ENCODE assay signal across 9 mouse cellular contexts in genomic region chr10:93429141-93429911, GRCm38 (mm10). TPM values are rescaled to one million over a fixed set of nuclear protein-coding genes. Genes with fewer than 3 reads are reported as not detected.
DNase-seq lines count a peak whose midpoint lies in the region; ATAC-seq and TF ChIP-seq lines count a peak whose summit lies in the region.
"Had no signal": no experiment of that assay in that cellular context is flagged by ENCODE, and none has a peak within 500 bp of the region (broad histone marks: within the 10 kb centered on the region; RNA-seq: fewer than 3 reads in every experiment).

No protein-coding gene starts in this region.

- peak; percentile 48 for TF ChIP-seq CTCF in liver, adult 2 months (IDR thresholded peaks at IDR 0.05; ENCODE audit: low read depth, low read length)
- TF ChIP-seq CTCF in G1E (IDR thresholded peaks at IDR 0.05; ENCODE audit: low read depth, low read length) = peak; percentile 26; the same call in 1 of the 2 replicates

- no peak for ATAC-seq in forebrain, embryonic 11.5 days (replicated peaks; ENCODE audit: low FRiP score)
- no peak for ATAC-seq in G1E (ENCODE audit: extremely low read depth, insufficient number of reproducible peaks, low FRiP score, poor library complexity, severe bottlenecking)
- ATAC-seq in hematopoietic stem cell, adult 5-6 weeks (replicated peaks in 1 of 2; ENCODE audit: insufficient read depth in 1 of 2, low FRiP score in 2 of 2, low TSS enrichment in 1 of 2, low read depth in 1 of 2, poor library complexity in 2 of 2, severe bottlenecking in 2 of 2) = peak; percentile 18 to 40; a peak in 1 of 4 replicates
- ATAC-seq: forebrain, embryonic 15.5 days had no signal

- no peak overlapping the region for H3K4me3 ChIP-seq in forebrain, embryonic 11.5 days (ENCODE audit: low read depth, low read length)
- H3K4me3 ChIP-seq in forebrain, embryonic 10.5 days = no peak overlapping the region
- H3K4me3 ChIP-seq in liver, adult 2 months (ENCODE audit: insufficient read depth, low read depth, low read length) = no peak overlapping the region
- H3K4me3 ChIP-seq in G1E (ENCODE audit: low read depth, low read length) = no peak overlapping the region
- H3K4me3 ChIP-seq: forebrain, embryonic 15.5 days had no signal

- H3K4me1 ChIP-seq in forebrain, embryonic 11.5 days (replicated peaks; ENCODE audit: control insufficient read depth, insufficient read depth, low read length) = peaks cover 12% of the 10 kb centered on the region
- H3K4me1 ChIP-seq in forebrain, embryonic 10.5 days = peaks cover 31% of the 10 kb centered on the region
- no peaks in the 10 kb centered on the region; the same call in 1 of the 2 replicates for H3K4me1 ChIP-seq in liver, adult 2 months (ENCODE audit: control insufficient read depth, insufficient read depth, low read length)
- H3K4me1 ChIP-seq in G1E (ENCODE audit: insufficient read depth, low read depth, low read length) = peaks cover 12% of the 10 kb centered on the region

- no peak overlapping the region for H3K9ac ChIP-seq in forebrain, embryonic 11.5 days (ENCODE audit: low read length)
- H3K9ac ChIP-seq in liver, adult 2 months (ENCODE audit: low read depth, low read length) = no peak overlapping the region
- H3K9ac ChIP-seq: forebrain, embryonic 15.5 days had no signal

- no peaks in the 10 kb centered on the region for H3K27me3 ChIP-seq in forebrain, embryonic 11.5 days (ENCODE audit: control insufficient read depth, insufficient read depth, low read length)
- H3K27me3 ChIP-seq in forebrain, embryonic 10.5 days (ENCODE audit: poor library complexity, severe bottlenecking) = peaks cover 15% of the 10 kb centered on the region
- H3K27me3 ChIP-seq in liver, adult 2 months (ENCODE audit: control insufficient read depth, insufficient read depth, low read length) = no peaks in the 10 kb centered on the region
- H3K27me3 ChIP-seq in G1E (ENCODE audit: insufficient read depth, low read length) = peaks cover 13% of the 10 kb centered on the region; the same call in 1 of the 2 replicates
- H3K27me3 ChIP-seq: forebrain, embryonic 15.5 days had no signal

- 65% methylated on average over 12 of the region's 12 CpGs for WGBS in forebrain, embryonic 11.5 days
- 67% methylated on average over 12 of the region's 12 CpGs for WGBS in forebrain, embryonic 10.5 days
- 63% methylated on average over 12 of the region's 12 CpGs for WGBS in liver, adult 2 months

- H3K27ac ChIP-seq in forebrain, embryonic 11.5 days (ENCODE audit: low read depth, low read length) = no peak overlapping the region
- no peak overlapping the region for H3K27ac ChIP-seq in forebrain, embryonic 10.5 days
- H3K27ac ChIP-seq in liver, adult 2 months (replicated peaks; ENCODE audit: insufficient read depth, low read depth, low read length) = no peak overlapping the region
- H3K27ac ChIP-seq: forebrain, embryonic 15.5 days had no signal

- peak; percentile 44 for DNase-seq in forebrain, embryonic 11.5 days (ENCODE audit: low spot score)
- DNase-seq in forebrain, embryonic 10.5 days (ENCODE audit: extremely low spot score, low spot score) = no peak
- peak; percentile 34 for DNase-seq in liver, adult 2 months (ENCODE audit: extremely low read depth, low read depth, low spot score)
- no peak for DNase-seq in liver
- DNase-seq in G1E (ENCODE audit: low spot score) = no peak
- no peak for DNase-seq in neural tube, embryonic 10.5 days (ENCODE audit: extremely low spot score, low spot score)
- DNase-seq in layer of hippocampus, adult 11-12 months (ENCODE audit: low spot score) = no peak

- no peaks in the 10 kb centered on the region for H3K79me2 ChIP-seq in liver, adult 2 months (ENCODE audit: control insufficient read depth, insufficient read depth, low read length)

- no peaks in the 10 kb centered on the region for H3K36me3 ChIP-seq in forebrain, embryonic 11.5 days (ENCODE audit: control insufficient read depth, insufficient read depth, low read length)
- no peaks in the 10 kb centered on the region for H3K36me3 ChIP-seq in forebrain, embryonic 10.5 days (replicated peaks)
- H3K36me3 ChIP-seq in liver, adult 2 months (ENCODE audit: control insufficient read depth, insufficient read depth, low read length) = no peaks in the 10 kb centered on the region
- H3K36me3 ChIP-seq in G1E (replicated peaks) = no peaks in the 10 kb centered on the region
- H3K36me3 ChIP-seq: forebrain, embryonic 15.5 days had no signal

- no peak for TF ChIP-seq POLR2A in liver, adult 2 months (IDR thresholded peaks at IDR 0.05; ENCODE audit: extremely low read depth, insufficient read depth, low read length)

- H3K4me2 ChIP-seq in forebrain, embryonic 11.5 days (ENCODE audit: low read depth, low read length, severe bottlenecking) = no peak overlapping the region
- H3K4me2 ChIP-seq: forebrain, embryonic 15.5 days had no signal

- H3K9me3 ChIP-seq in forebrain, embryonic 11.5 days (ENCODE audit: control insufficient read depth, low read length) = no peaks in the 10 kb centered on the region
- H3K9me3 ChIP-seq in forebrain, embryonic 10.5 days = no peaks in the 10 kb centered on the region
- no peaks in the 10 kb centered on the region for H3K9me3 ChIP-seq in G1E (replicated peaks)
- H3K9me3 ChIP-seq: forebrain, embryonic 15.5 days had no signal

RNA-seq across cellular contexts. Expression of gene Lta4h, which starts 23.9 kb away (rescaled TPM):
- polyA plus RNA-seq in forebrain, embryonic 11.5 days (2014; fragmentation: Nextera tagmentation; extraction: Ambion mirVana) = 152 and 163 TPM in 2 replicates
- polyA plus RNA-seq in forebrain, embryonic 10.5 days (2016; fragmentation: Nextera tagmentation; extraction: Ambion mirVana) = 150 and 152 TPM in 2 replicates
- 24.0 TPM in 2 replicates for total RNA-seq in liver, adult 2 months (2014; rRNA removed)
- 31.4 and 34.0 TPM in 2 replicates for polyA plus RNA-seq in liver, adult 2 months (2012; rRNA removed)
- 57.5 and 90.6 TPM in 2 replicates for total RNA-seq in G1E (2014; fragmentation: Nextera tagmentation)
- total RNA-seq in G1E (2017) = 75.6 and 81.1 TPM in 2 replicates
- 144 and 180 TPM in 2 replicates for polyA plus RNA-seq in G1E (2012)
- total RNA-seq in hematopoietic stem cell, adult 5-6 weeks (2017) = 206 and 249 TPM in 2 replicates

RNA-seq across cellular contexts. Expression of gene Hal, which starts 59.2 kb away (rescaled TPM):
- polyA plus RNA-seq in forebrain, embryonic 11.5 days (2014; fragmentation: Nextera tagmentation; extraction: Ambion mirVana) = not detected in 2 replicates
- 0.12 and 0.26 TPM in 2 replicates for polyA plus RNA-seq in forebrain, embryonic 10.5 days (2016; fragmentation: Nextera tagmentation; extraction: Ambion mirVana)
- total RNA-seq in liver, adult 2 months (2014; rRNA removed) = 293 and 381 TPM in 2 replicates
- 284 and 348 TPM in 2 replicates for polyA plus RNA-seq in liver, adult 2 months (2012; rRNA removed)
- total RNA-seq in G1E (2014; fragmentation: Nextera tagmentation) (not detected in 2 replicates), G1E (2017) (0.06 and 0.11 TPM in 2 replicates)
- polyA plus RNA-seq in G1E (2012) = not detected in 2 replicates
- total RNA-seq in hematopoietic stem cell, adult 5-6 weeks (2017) = 0.88 TPM in 1 of 2 replicates, not detected in the other
- polyA plus RNA-seq: forebrain, embryonic 15.5 days had no signal

Comparison
In these comparisons a context has a peak if more than half of its experiments do, and no peak if none do; other contexts are left out.
1. DNase-seq: peak in forebrain, embryonic 11.5 days (single experiment) and liver, adult 2 months (single experiment); none in forebrain, embryonic 10.5 days (single experiment), liver (single experiment), G1E (single experiment), neural tube, embryonic 10.5 days (single experiment) and layer of hippocampus, adult 11-12 months (single experiment).
2. ATAC-seq: peak in hematopoietic stem cell, adult 5-6 weeks (2 of 2); none in forebrain, embryonic 11.5 days (single experiment) and G1E (single experiment).
3. RNA of gene Hal, which starts 59.2 kb away (polyA plus RNA-seq): 284 to 348 TPM in liver, adult 2 months; 0.12 to 0.26 TPM in forebrain, embryonic 10.5 days, not detected in G1E and not detected in forebrain, embryonic 11.5 days; every median in the first group is over 100 times any median in the second.